Mouse (Mus musculus) megakaryocyte, embryonic 14.5 days (primary cell): ENCODE data around the gene Slc6a11.

Experiments used
- FLI1 ChIP-seq: IDR thresholded peaks from 2 replicates; pipeline ENCODE4 v1.6.1; 2012; ENCODE audit warnings: low read length, inconsistent platforms, mixed read lengths
- GATA1 ChIP-seq: IDR thresholded peaks from 3 replicates; pipeline ENCODE4 v1.6.1; 2012; ENCODE audit warnings: mixed read lengths, low read length, inconsistent platforms, borderline replicate concordance

DNA sequence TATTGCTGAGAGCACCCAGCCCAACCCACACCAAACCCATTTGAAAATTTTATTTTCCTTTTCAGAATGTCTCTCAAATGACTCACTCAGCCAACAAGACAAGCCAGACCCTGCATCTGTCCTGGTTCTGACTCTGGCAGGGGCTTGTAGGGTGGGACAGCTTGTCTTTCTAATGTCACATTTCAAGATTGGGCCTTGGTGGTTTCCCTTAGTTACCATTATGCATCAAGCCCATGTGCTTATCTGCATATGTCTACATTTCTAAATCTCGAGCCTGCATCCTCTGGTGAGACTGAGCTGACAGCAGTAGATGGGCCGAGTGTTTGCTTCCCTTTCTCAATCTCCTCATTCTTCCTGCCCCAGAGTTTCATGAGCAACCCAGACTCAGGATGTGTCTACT, 12.5 kb downstream of the Slc6a11 start:
- TF ChIP-seq GATA1 = no peak
- TF ChIP-seq FLI1 = no peak
